18 mouse cellular contexts compared by ENCODE assay signal in the genomic region with DNA sequence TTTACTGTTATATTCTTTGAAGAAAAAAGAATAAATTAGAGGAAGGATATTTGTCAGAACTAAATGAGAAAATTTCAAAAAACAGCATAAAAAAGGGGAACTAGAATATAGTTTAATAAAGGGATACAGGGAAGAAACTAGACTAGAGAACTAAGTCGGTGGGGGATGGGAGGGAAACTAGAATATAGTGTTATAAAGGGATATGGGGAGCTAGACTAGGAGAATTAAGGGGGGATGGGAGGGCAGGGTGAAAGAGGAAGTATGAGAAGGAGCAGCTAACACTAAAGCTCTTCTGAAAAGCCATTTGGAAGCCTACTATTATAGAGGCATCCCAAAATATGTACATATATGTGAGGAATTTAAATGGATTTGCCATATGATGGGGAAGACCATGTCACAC.
DNase-seq lines count a peak whose midpoint lies in the region; TF ChIP-seq lines count a peak whose summit lies in the region.
"Had no signal": no experiment of that assay in that cellular context is flagged by ENCODE, and none has a peak within 500 bp of the region (broad histone marks: within the 10 kb centered on the region; RNA-seq: fewer than 3 reads in every experiment).

No protein-coding gene starts in this region.

- no peak for TF ChIP-seq CTCF in MEL (IDR thresholded peaks at IDR 0.05 in 2 of 3, conservative IDR thresholded peaks at IDR 0.05 in 1 of 3; ENCODE audit: control insufficient read depth in 1 of 3, insufficient read depth in 1 of 3, low read depth in 2 of 3, low read length in 3 of 3, poor library complexity in 1 of 3, severe bottlenecking in 1 of 3)
- TF ChIP-seq CTCF in bone marrow macrophage, adult 2 months (IDR thresholded peaks at IDR 0.05; ENCODE audit: low read depth, low read length) = no peak

- H3K79me2 ChIP-seq in MEL (ENCODE audit: control insufficient read depth, insufficient read depth, low read length, poor library complexity) (no peaks in the 10 kb centered on the region), macrophage (ENCODE audit: inconsistent target) (no peaks in the 10 kb centered on the region)

- WGBS in macrophage (ENCODE audit: missing documents) = 0% methylated on average over 1 of the region's 1 CpGs

- H3K27ac ChIP-seq in MEL (ENCODE audit: control insufficient read depth, low read depth, low read length) (no peak overlapping the region), macrophage (peak overlapping the region; percentile 81)
- peak overlapping the region; percentile 88 for H3K27ac ChIP-seq in bone marrow macrophage, adult 2 months (ENCODE audit: insufficient read depth, low read depth, low read length)
- H3K27ac ChIP-seq: forebrain, embryonic 10.5 days; forebrain, embryonic 13.5 days; gastrocnemius, adult 2 months; hindbrain, embryonic 12.5 days; hindbrain, embryonic 15.5 days had no signal

- no peak overlapping the region for H3K9ac ChIP-seq in MEL (ENCODE audit: control insufficient read depth, low read depth, low read length, poor library complexity, severe bottlenecking)
- H3K9ac ChIP-seq: forebrain, embryonic 13.5 days; hindbrain, embryonic 12.5 days; hindbrain, embryonic 15.5 days had no signal

- no peaks in the 10 kb centered on the region for H3K36me3 ChIP-seq in MEL (ENCODE audit: control insufficient read depth in 1 of 2, insufficient read depth in 2 of 2, low read length in 2 of 2)
- H3K36me3 ChIP-seq in macrophage (ENCODE audit: inconsistent target) = no peaks in the 10 kb centered on the region
- H3K36me3 ChIP-seq: forebrain, embryonic 10.5 days; hindbrain, embryonic 12.5 days; hindbrain, embryonic 15.5 days had no signal

- H3K4me1 ChIP-seq in MEL (ENCODE audit: control insufficient read depth in 1 of 2, insufficient read depth in 2 of 2, low read length in 2 of 2) = no peaks in the 10 kb centered on the region
- peaks cover 22% of the 10 kb centered on the region for H3K4me1 ChIP-seq in bone marrow macrophage, adult 2 months (ENCODE audit: control insufficient read depth, insufficient read depth, low read length)
- H3K4me1 ChIP-seq: hindbrain, embryonic 15.5 days had no signal

- TF ChIP-seq POLR2A in MEL (IDR thresholded peaks at IDR 0.05; ENCODE audit: control insufficient read depth in 1 of 2, insufficient read depth in 1 of 2, low read depth in 1 of 2, low read length in 2 of 2, poor library complexity in 1 of 2) = no peak
- TF ChIP-seq POLR2A in bone marrow macrophage, adult 2 months (IDR thresholded peaks at IDR 0.05; ENCODE audit: borderline replicate concordance, low read depth, low read length) = no peak

- no peaks in the 10 kb centered on the region for H3K9me3 ChIP-seq in MEL (replicated peaks; ENCODE audit: insufficient read depth, low read length)
- H3K9me3 ChIP-seq: forebrain, embryonic 10.5 days; forebrain, embryonic 13.5 days; hindbrain, embryonic 12.5 days; hindbrain, embryonic 15.5 days had no signal

- TF ChIP-seq EP300 in MEL (IDR thresholded peaks at IDR 0.05; ENCODE audit: low read depth in 1 of 2, low read length in 2 of 2) = no peak

- DNase-seq in MEL (ENCODE audit: low read depth, low spot score) = peak; percentile 16
- DNase-seq in testis, postnatal 14 days (ENCODE audit: low spot score) = no peak
- no peak for DNase-seq in adrenal gland, adult (ENCODE audit: inconsistent age in 2 of 2, low spot score in 1 of 2)
- DNase-seq in urinary bladder, adult 2 months (ENCODE audit: low spot score) = no peak
- DNase-seq: adrenal gland, postnatal 10 days; adrenal gland, postnatal 36 days; cerebellum, adult 11-12 months; cerebellum, adult 8-10 months; cerebellum, postnatal 10 days; cerebellum, postnatal 36 days; gastrocnemius, adult 2 months; gastrocnemius, postnatal 14 days had no signal

- peaks cover 0 to 2% of the 10 kb centered on the region in 2 experiments; a peak in 1 of 4 replicates for H3K27me3 ChIP-seq in MEL (ENCODE audit: control insufficient read depth in 1 of 2, insufficient read depth in 2 of 2, low read length in 2 of 2)
- H3K27me3 ChIP-seq: forebrain, embryonic 13.5 days; hindbrain, embryonic 12.5 days; hindbrain, embryonic 15.5 days had no signal

- H3K4me3 ChIP-seq in MEL (ENCODE audit: control insufficient read depth in 1 of 2, insufficient read depth in 1 of 2, low read depth in 2 of 2, low read length in 2 of 2) (no peak overlapping the region), macrophage (ENCODE audit: inconsistent target) (no peak overlapping the region)
- no peak overlapping the region for H3K4me3 ChIP-seq in bone marrow macrophage, adult 2 months (ENCODE audit: insufficient read depth, low read length)
- H3K4me3 ChIP-seq: forebrain, embryonic 10.5 days; forebrain, embryonic 13.5 days; gastrocnemius, adult 2 months; hindbrain, embryonic 12.5 days; hindbrain, embryonic 15.5 days had no signal

- TF ChIP-seq RAD21 in MEL (IDR thresholded peaks at IDR 0.05; ENCODE audit: low read depth, low read length) = no peak

TF ChIP-seq in MEL, 35 proteins besides CTCF, POLR2A, EP300 and RAD21:
- TF ChIP-seq TCF12 (IDR thresholded peaks at IDR 0.05; ENCODE audit: low read depth, low read length) (no peak), JUND (IDR thresholded peaks at IDR 0.05; ENCODE audit: low read depth, low read length) (no peak), ZNF384 (IDR thresholded peaks at IDR 0.05; ENCODE audit: low read depth, low read length) (no peak), MXI1 (IDR thresholded peaks at IDR 0.05; ENCODE audit: low read depth, low read length) (no peak), SMC3 (IDR thresholded peaks at IDR 0.05; ENCODE audit: low read depth, low read length) (no peak), MAX (IDR thresholded peaks at IDR 0.05; ENCODE audit: low read length) (no peak), KAT2A (conservative IDR thresholded peaks at IDR 0.05; ENCODE audit: low read depth, low read length) (no peak), SIN3A (IDR thresholded peaks at IDR 0.05; ENCODE audit: low read length) (no peak), NELFE (IDR thresholded peaks at IDR 0.05; ENCODE audit: low read depth, low read length) (no peak), TAL1 (IDR thresholded peaks at IDR 0.05; ENCODE audit: low read length) (no peak), USF1 (IDR thresholded peaks at IDR 0.05; ENCODE audit: low read depth, low read length) (no peak), TBP (IDR thresholded peaks at IDR 0.05; ENCODE audit: low read depth, low read length) (no peak)
TF ChIP-seq in MEL: peak in this region for 0.
